Mouse (Mus musculus) MEL (cell line): ENCODE results near the gene Armc8.

ENCODE experiments used
- BHLHE40 ChIP-seq: IDR thresholded peaks from 2 replicates; pipeline ENCODE4 v1.6.1; 2012; ENCODE audit warnings: low read depth, mild to moderate bottlenecking, inconsistent platforms, low read length, improper control_type of control experiment, borderline replicate concordance
- CTCF ChIP-seq, 3 experiments: IDR thresholded peaks in 2 of 3; conservative IDR thresholded peaks in 1 of 3; 2 replicates each; pipeline ENCODE4 v1.5.1; 2011 to 2012; ENCODE audit warnings: low read length in 3 of 3, low read depth in 2 of 3, mild to moderate bottlenecking in 2 of 3, improper control_type of control experiment in 1 of 3, inconsistent platforms in 1 of 3, mixed read lengths in 1 of 3, moderate library complexity in 1 of 3; ENCODE audit not compliant: control insufficient read depth in 1 of 3, insufficient read depth in 1 of 3, poor library complexity in 1 of 3, severe bottlenecking in 1 of 3
- EP300 ChIP-seq, 2 experiments: IDR thresholded peaks; 2 replicates each; pipeline ENCODE4 v1.6.1; 2011; ENCODE audit warnings: improper control_type of control experiment in 2 of 2, low read length in 2 of 2, low read depth in 1 of 2, mild to moderate bottlenecking in 1 of 2
- GATA1 ChIP-seq: IDR thresholded peaks from 2 replicates; pipeline ENCODE4 v1.6.1; 2011; ENCODE audit warnings: low read depth, low read length, improper control_type of control experiment
- MAX ChIP-seq: IDR thresholded peaks from 2 replicates; pipeline ENCODE4 v1.6.1; 2011; ENCODE audit warnings: low read length, improper control_type of control experiment
- MYC ChIP-seq: IDR thresholded peaks from 2 replicates; pipeline ENCODE4 v1.6.1; 2011; ENCODE audit warnings: low read depth, mild to moderate bottlenecking, low read length, improper control_type of control experiment, moderate library complexity
- NELFE ChIP-seq: IDR thresholded peaks from 2 replicates; pipeline ENCODE4 v1.6.1; 2011; ENCODE audit warnings: low read depth, low read length, improper control_type of control experiment
- POLR2A ChIP-seq, 2 experiments: IDR thresholded peaks; 2 replicates each; pipeline ENCODE4 v1.6.1; 2011 to 2012; ENCODE audit warnings: low read length in 2 of 2, mild to moderate bottlenecking in 2 of 2, control low read depth in 1 of 2, improper control_type of control experiment in 1 of 2, low read depth in 1 of 2, moderate library complexity in 1 of 2; ENCODE audit not compliant: control insufficient read depth in 1 of 2, insufficient read depth in 1 of 2, poor library complexity in 1 of 2
- SIN3A ChIP-seq: IDR thresholded peaks from 2 replicates; pipeline ENCODE4 v1.6.1; 2012; ENCODE audit warnings: low read length, improper control_type of control experiment, inconsistent platforms
- TAL1 ChIP-seq: IDR thresholded peaks from 2 replicates; pipeline ENCODE4 v1.6.1; 2012; ENCODE audit warnings: mild to moderate bottlenecking, inconsistent platforms, low read length, moderate library complexity, mixed read lengths
- USF1 ChIP-seq: IDR thresholded peaks from 2 replicates; pipeline ENCODE4 v1.6.1; 2014; ENCODE audit warnings: low read depth, mild to moderate bottlenecking, inconsistent platforms, low read length, improper control_type of control experiment, moderate library complexity
- ZC3H11A ChIP-seq: IDR thresholded peaks from 2 replicates; pipeline ENCODE4 v1.6.1; 2012; ENCODE audit warnings: low read depth, mild to moderate bottlenecking, inconsistent platforms, low read length, improper control_type of control experiment
- ZKSCAN1 ChIP-seq: IDR thresholded peaks from 2 replicates; pipeline ENCODE4 v1.6.1; 2012; ENCODE audit warnings: low read depth, mild to moderate bottlenecking, inconsistent platforms, low read length, improper control_type of control experiment, moderate library complexity

GRCm38 (mm10) chr9:99499336-99499735 is 69.4 kb downstream of the Armc8 start:
- TF ChIP-seq NELFE (no peak), ZC3H11A (no peak), SIN3A (no peak), TAL1 (no peak), CTCF (IDR thresholded peaks at IDR 0.05 in 2 of 3, conservative IDR thresholded peaks at IDR 0.05 in 1 of 3; ENCODE audit: control insufficient read depth in 1 of 3, insufficient read depth in 1 of 3, low read depth in 2 of 3, low read length in 3 of 3, poor library complexity in 1 of 3, severe bottlenecking in 1 of 3) (no peak), POLR2A (IDR thresholded peaks at IDR 0.05; ENCODE audit: control insufficient read depth in 1 of 2, insufficient read depth in 1 of 2, low read depth in 1 of 2, low read length in 2 of 2, poor library complexity in 1 of 2) (no peak), ZKSCAN1 (no peak), BHLHE40 (no peak), EP300 (IDR thresholded peaks at IDR 0.05; ENCODE audit: low read depth in 1 of 2, low read length in 2 of 2) (no peak), MAX (no peak), GATA1 (no peak), MYC (no peak), USF1 (no peak)
